Mouse (Mus musculus): ENCODE data around the gene Plch1. TPM values are rescaled to one million over a fixed set of nuclear protein-coding genes. Genes with fewer than 3 reads are reported as not detected.

Gene Plch1
- total and polyA plus RNA-seq, 3 experiments = 0.07 to 0.14 TPM; not detected in 1

DNA sequence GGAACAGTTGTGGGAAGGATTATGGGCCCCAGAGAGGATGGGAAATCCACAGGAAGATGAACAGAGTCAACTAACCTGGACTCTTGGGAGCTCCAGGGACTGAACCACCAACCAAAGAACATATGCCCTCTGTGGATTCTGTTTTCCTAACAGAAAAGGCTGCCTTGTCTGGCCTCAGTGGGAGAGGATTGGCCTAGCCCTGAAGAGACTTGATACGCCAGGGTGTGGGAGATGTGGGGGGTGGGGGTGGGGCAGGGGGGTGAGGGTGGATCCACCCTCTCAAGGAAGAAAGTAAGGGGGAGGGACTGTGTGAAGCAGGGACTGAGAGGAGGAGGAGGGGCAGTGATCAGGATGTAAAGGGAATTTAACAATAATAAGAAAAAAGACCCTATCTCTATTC is 26.5 kb downstream of the Plch1 start:
- Histone ChIP-seq H3K27ac (no peak overlapping the region), H3K4me3 (no peak overlapping the region), H3K4me1 (ENCODE audit: control insufficient read depth, insufficient read depth, low read length) (no peaks in the 10 kb centered on the region), H3K79me2 (replicated peaks; ENCODE audit: control insufficient read depth, insufficient read depth, low read length) (no peaks in the 10 kb centered on the region), H3K27me3 (ENCODE audit: control insufficient read depth, insufficient read depth, low read length) (no peaks in the 10 kb centered on the region), H3K36me3 (ENCODE audit: control insufficient read depth, insufficient read depth, low read length) (no peaks in the 10 kb centered on the region), H3K9ac (ENCODE audit: low read depth, low read length) (no peak overlapping the region)
- 81% methylated on average over 1 of the region's 1 CpGs for WGBS
- no peak for TF ChIP-seq EP300 (IDR thresholded peaks at IDR 0.05; ENCODE audit: insufficient read depth, low read depth, low read length)
- no peak for TF ChIP-seq CTCF (IDR thresholded peaks at IDR 0.05)
- no peak for TF ChIP-seq POLR2A (IDR thresholded peaks at IDR 0.05; ENCODE audit: insufficient read depth, low read depth, low read length)
- intact Hi-C loops (cut with DNase I) = no loop called here
- DNase-seq = no peak

DNA sequence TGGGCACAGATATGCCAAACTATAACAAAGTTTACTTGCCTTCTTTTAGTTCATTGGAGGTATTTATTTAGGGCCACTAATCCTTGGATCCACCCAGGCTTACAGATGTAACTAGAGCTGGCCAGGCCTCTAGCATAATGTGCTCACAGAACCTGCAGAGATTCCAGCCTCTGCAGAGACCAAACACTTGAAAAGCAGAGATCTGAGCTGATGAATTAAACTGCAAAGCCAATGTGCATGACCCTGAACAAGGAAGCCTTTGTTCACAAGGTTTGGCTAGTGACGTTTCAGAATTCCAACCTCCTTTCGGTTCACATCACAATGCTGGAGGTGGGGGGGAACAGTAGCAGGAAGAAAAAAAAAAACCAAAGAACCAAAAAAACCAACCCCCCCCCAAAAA is 28.0 kb downstream of the Plch1 start:
- no peak overlapping the region for H3K4me3 ChIP-seq
- WGBS = 53% methylated on average over 2 of the region's 2 CpGs
- intact Hi-C loops (cut with DNase I) = no loop called here
- H3K79me2 ChIP-seq (replicated peaks; ENCODE audit: control insufficient read depth, insufficient read depth, low read length) = no peaks in the 10 kb centered on the region
- DNase-seq = no peak
- no peaks in the 10 kb centered on the region for H3K4me1 ChIP-seq (ENCODE audit: control insufficient read depth, insufficient read depth, low read length)
- TF ChIP-seq EP300 (IDR thresholded peaks at IDR 0.05; ENCODE audit: insufficient read depth, low read depth, low read length) = no peak
- TF ChIP-seq CTCF (IDR thresholded peaks at IDR 0.05) = no peak
- no peak for TF ChIP-seq POLR2A (IDR thresholded peaks at IDR 0.05; ENCODE audit: insufficient read depth, low read depth, low read length)
- H3K36me3 ChIP-seq (ENCODE audit: control insufficient read depth, insufficient read depth, low read length) = no peaks in the 10 kb centered on the region
- no peak overlapping the region for H3K9ac ChIP-seq (ENCODE audit: low read depth, low read length)
- H3K27ac ChIP-seq = no peak overlapping the region
- no peaks in the 10 kb centered on the region for H3K27me3 ChIP-seq (ENCODE audit: control insufficient read depth, insufficient read depth, low read length)

DNA sequence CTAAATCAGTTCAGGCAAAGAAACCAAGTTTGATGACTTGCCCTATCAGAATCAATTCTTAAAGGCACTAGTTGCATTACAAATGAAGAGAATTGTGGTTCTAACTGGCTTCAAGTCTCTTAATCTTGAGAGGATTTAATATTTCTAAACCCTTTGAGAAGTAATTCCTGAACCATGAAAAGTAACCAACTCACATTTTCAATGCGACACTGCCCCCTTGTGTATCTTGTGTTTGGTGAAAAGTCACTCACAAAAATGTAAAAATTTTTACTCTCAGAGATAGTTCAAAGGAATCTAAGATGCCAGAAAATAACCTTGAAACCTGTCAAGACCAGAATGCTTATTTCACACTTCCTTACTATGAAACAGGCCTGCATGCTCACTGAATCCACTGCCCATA is 31.0 kb downstream of the Plch1 start:
- TF ChIP-seq EP300 (IDR thresholded peaks at IDR 0.05; ENCODE audit: insufficient read depth, low read depth, low read length) (no peak), POLR2A (IDR thresholded peaks at IDR 0.05; ENCODE audit: insufficient read depth, low read depth, low read length) (no peak), CTCF (IDR thresholded peaks at IDR 0.05) (peak; percentile 73)
- no peak for DNase-seq
- no peak overlapping the region for H3K27ac ChIP-seq
- WGBS = 47% methylated on average over 1 of the region's 1 CpGs
- H3K9ac ChIP-seq (ENCODE audit: low read depth, low read length) = no peak overlapping the region
- H3K4me3 ChIP-seq = no peak overlapping the region
- no peaks in the 10 kb centered on the region for H3K79me2 ChIP-seq (replicated peaks; ENCODE audit: control insufficient read depth, insufficient read depth, low read length)
- no peaks in the 10 kb centered on the region for H3K4me1 ChIP-seq (ENCODE audit: control insufficient read depth, insufficient read depth, low read length)
- intact Hi-C loops (cut with DNase I) = loop anchor here (1.0 kb wide), 2 partner anchors 298 to 314 kb away; no protein-coding TSS in a partner anchor
- H3K27me3 ChIP-seq (ENCODE audit: control insufficient read depth, insufficient read depth, low read length) = no peaks in the 10 kb centered on the region
- no peaks in the 10 kb centered on the region for H3K36me3 ChIP-seq (ENCODE audit: control insufficient read depth, insufficient read depth, low read length)

DNA sequence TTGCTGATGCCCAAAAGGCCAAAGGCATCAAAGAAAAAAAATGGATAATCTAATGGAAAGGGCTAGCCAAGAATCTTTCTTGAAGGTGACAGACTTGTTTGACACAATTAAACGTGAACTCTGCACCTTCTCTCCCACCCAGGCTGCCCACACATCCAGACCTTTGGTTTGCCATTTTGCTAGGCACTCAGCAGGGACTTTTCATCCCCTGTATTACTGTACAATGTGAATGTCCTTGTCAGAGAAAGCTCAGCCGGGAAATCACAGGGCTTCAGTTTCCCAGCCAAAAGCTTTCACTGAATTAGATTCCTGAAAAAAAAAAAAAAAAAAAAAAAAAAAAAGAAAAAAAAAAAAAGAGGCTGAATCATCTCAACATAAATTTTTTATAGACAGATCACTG is 34.2 kb downstream of the Plch1 start:
- Histone ChIP-seq H3K36me3 (ENCODE audit: control insufficient read depth, insufficient read depth, low read length) (no peaks in the 10 kb centered on the region), H3K79me2 (replicated peaks; ENCODE audit: control insufficient read depth, insufficient read depth, low read length) (no peaks in the 10 kb centered on the region), H3K4me3 (no peak overlapping the region), H3K27ac (no peak overlapping the region), H3K9ac (ENCODE audit: low read depth, low read length) (no peak overlapping the region), H3K4me1 (ENCODE audit: control insufficient read depth, insufficient read depth, low read length) (no peaks in the 10 kb centered on the region), H3K27me3 (ENCODE audit: control insufficient read depth, insufficient read depth, low read length) (no peaks in the 10 kb centered on the region)
- intact Hi-C loops (cut with DNase I) = no loop called here
- WGBS = 47% methylated on average over 2 of the region's 2 CpGs
- TF ChIP-seq EP300 (IDR thresholded peaks at IDR 0.05; ENCODE audit: insufficient read depth, low read depth, low read length) = no peak
- no peak for TF ChIP-seq CTCF (IDR thresholded peaks at IDR 0.05)
- no peak for TF ChIP-seq POLR2A (IDR thresholded peaks at IDR 0.05; ENCODE audit: insufficient read depth, low read depth, low read length)
- no peak for DNase-seq

DNA sequence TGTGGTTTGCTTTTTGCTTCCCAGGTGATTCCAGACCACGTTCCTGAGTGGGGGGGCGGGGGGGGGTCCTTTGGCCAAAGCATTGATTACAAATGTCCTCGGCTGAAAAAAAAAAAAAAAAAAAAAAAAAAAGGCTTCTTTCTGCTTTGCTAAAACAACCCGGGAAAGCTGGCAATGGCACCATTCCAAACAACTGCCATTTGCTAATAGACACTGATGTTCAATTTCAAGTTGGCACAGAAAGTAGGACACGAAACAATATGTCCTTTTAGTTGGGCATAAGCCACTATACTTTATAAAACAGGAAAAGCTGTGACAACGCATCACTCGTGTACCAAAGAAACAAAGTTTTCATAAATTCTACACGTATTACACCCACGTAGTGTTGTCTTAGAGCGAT is 36.6 kb downstream of the Plch1 start:
- H3K36me3 ChIP-seq (ENCODE audit: control insufficient read depth, insufficient read depth, low read length) = no peaks in the 10 kb centered on the region
- no peak for TF ChIP-seq EP300 (IDR thresholded peaks at IDR 0.05; ENCODE audit: insufficient read depth, low read depth, low read length)
- TF ChIP-seq CTCF (IDR thresholded peaks at IDR 0.05) = no peak
- no peak for TF ChIP-seq POLR2A (IDR thresholded peaks at IDR 0.05; ENCODE audit: insufficient read depth, low read depth, low read length)
- WGBS = 85% methylated on average over 10 of the region's 10 CpGs

DNA sequence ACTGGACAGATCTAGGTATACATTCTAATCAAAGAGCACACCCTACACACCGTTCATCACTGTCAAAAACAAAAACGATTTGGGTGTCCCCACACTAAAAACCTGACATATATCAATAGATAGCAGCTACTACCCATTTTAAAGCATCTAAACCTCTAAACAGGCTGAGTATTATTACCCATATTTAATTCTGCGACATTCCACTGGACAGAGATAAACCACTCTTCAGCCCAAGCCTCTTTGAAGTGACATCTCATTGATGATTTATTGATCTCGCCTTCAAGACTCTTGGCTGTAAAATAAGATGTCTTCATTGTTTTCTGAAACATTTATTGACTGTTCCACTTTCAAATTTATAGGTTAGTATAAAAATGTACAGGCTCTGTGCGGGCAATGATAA is 46.4 kb downstream of the Plch1 start:
- no peaks in the 10 kb centered on the region for H3K4me1 ChIP-seq (ENCODE audit: control insufficient read depth, insufficient read depth, low read length)
- H3K27me3 ChIP-seq (ENCODE audit: control insufficient read depth, insufficient read depth, low read length) = no peaks in the 10 kb centered on the region
- H3K4me3 ChIP-seq = no peak overlapping the region
- H3K79me2 ChIP-seq (replicated peaks; ENCODE audit: control insufficient read depth, insufficient read depth, low read length) = no peaks in the 10 kb centered on the region
- no peak overlapping the region for H3K27ac ChIP-seq
- no peaks in the 10 kb centered on the region for H3K36me3 ChIP-seq (ENCODE audit: control insufficient read depth, insufficient read depth, low read length)
- H3K9ac ChIP-seq (ENCODE audit: low read depth, low read length) = no peak overlapping the region
- intact Hi-C loops (cut with DNase I) = no loop called here
- 79% methylated on average over 5 of the region's 5 CpGs for WGBS
- no peak for TF ChIP-seq POLR2A (IDR thresholded peaks at IDR 0.05; ENCODE audit: insufficient read depth, low read depth, low read length)
- TF ChIP-seq CTCF (IDR thresholded peaks at IDR 0.05) = no peak
- TF ChIP-seq EP300 (IDR thresholded peaks at IDR 0.05; ENCODE audit: insufficient read depth, low read depth, low read length) = no peak
- DNase-seq = no peak

More for the DNA sequence above, 36.6 kb downstream of the Plch1 start:
- no peaks in the 10 kb centered on the region for H3K27me3 ChIP-seq (ENCODE audit: control insufficient read depth, insufficient read depth, low read length)
- H3K79me2 ChIP-seq (replicated peaks; ENCODE audit: control insufficient read depth, insufficient read depth, low read length) = no peaks in the 10 kb centered on the region
- H3K27ac ChIP-seq = no peak overlapping the region
- H3K4me1 ChIP-seq (ENCODE audit: control insufficient read depth, insufficient read depth, low read length) = no peaks in the 10 kb centered on the region
- H3K9ac ChIP-seq (ENCODE audit: low read depth, low read length) = no peak overlapping the region
- DNase-seq = no peak
- H3K4me3 ChIP-seq = no peak overlapping the region
- intact Hi-C loops (cut with DNase I) = no loop called here

Data from heart, adult 2 months (tissue).